Mouse (Mus musculus): ENCODE measurements around the gene Rec8. TPM values are rescaled to one million over a fixed set of nuclear protein-coding genes. Genes with fewer than 3 reads are reported as not detected.

The Rec8 gene
- polyA plus RNA-seq, 1 experiment from 2014 or later: 9.3 TPM

DNA sequence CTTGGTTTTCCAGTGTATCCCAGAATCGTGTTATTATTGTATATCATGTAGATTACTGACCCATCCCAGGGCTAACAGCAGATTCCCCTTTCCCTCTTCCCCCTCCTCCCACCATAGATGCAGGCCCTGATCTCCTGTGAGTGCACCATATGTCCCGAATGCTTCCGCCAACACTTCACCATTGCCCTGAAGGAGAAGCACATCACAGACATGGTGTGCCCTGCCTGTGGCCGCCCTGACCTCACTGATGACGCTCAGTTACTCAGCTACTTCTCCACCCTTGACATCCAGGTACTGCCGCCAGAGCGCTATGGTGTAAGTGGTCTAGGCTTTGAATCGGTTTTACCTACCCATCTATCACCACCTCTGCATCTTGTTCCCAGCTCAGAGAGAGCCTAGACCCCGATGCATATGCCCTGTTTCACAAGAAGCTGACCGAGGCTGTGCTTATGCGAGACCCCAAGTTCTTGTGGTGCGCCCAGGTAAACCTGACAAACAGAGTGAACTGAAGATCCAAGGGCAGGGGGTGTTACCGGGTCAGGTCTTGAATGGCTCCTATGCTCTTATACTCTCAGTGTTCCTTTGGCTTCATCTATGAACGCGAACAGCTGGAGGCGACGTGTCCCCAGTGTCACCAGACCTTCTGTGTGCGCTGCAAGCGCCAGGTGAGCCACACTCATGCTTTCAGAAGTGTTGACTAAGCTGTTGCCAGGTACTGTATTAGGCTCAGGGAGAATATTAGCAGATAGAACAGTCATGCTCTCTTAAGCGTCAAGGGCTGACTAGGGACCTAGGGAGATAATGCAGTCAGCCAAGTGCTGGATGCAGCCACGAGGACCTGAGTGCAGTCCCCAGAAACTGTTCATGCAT lies 19.1 kb upstream of the Rec8 start:
- 96% methylated on average over 21 of the region's 21 CpGs for WGBS
- no peaks in the 10 kb centered on the region for H3K9me3 ChIP-seq (replicated peaks)
- H3K36me3 ChIP-seq (ENCODE audit: poor library complexity, severe bottlenecking): peaks cover 93% of the 10 kb centered on the region
- no peaks in the 10 kb centered on the region for H3K27me3 ChIP-seq
- H3K27ac ChIP-seq: no peak overlapping the region
- H3K4me3 ChIP-seq: no peak overlapping the region
- no peak overlapping the region for H3K4me2 ChIP-seq
- H3K4me1 ChIP-seq: peaks cover under 1% of the 10 kb centered on the region; the same call in 1 of the 2 replicates
- no peak overlapping the region for H3K9ac ChIP-seq
- ATAC-seq: no peak

DNA sequence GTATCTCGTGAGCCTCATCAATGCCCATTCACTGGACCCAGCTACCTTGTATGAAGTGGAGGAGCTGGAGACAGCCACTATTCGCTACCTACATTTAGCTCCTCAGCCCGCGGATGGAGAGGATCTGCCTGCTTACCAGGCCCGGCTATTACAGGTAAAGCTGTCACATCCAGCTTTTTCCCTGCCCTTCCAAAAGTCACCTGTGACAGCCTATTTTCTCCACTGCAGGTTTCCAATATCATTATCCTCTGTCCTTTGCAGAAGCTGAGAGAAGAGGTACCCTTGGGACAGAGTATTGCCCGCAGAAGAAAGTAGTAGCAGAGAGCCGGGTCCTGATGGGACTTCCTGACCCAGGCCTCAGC lies 14.6 kb upstream of the Rec8 start, which contains the start of gene Irf9:
Gene Irf9, plus strand, starts transcription at position 301 of the 362 bp plus-strand sequence.
- Histone ChIP-seq H3K4me3 (peak within 1 kb of the TSS; percentile 27), H3K27me3 (no peaks in the 10 kb centered on the region), H3K27ac (0 out of 2 replicates have a peak within 1 kb of the TSS, but pooled peaks have one; percentile 14), H3K4me1 (no peaks in the 10 kb centered on the region; the same call in 1 of the 2 replicates), H3K9ac (peak within 1 kb of the TSS; percentile 43; the same call in 1 of the 2 replicates), H3K36me3 (ENCODE audit: poor library complexity, severe bottlenecking) (peaks cover 87% of the 10 kb centered on the region), H3K9me3 (replicated peaks) (no peaks in the 10 kb centered on the region), H3K4me2 (peak within 1 kb of the TSS; percentile 52)
- WGBS: 89% methylated on average over 7 of the region's 7 CpGs
- ATAC-seq: no peak

DNA sequence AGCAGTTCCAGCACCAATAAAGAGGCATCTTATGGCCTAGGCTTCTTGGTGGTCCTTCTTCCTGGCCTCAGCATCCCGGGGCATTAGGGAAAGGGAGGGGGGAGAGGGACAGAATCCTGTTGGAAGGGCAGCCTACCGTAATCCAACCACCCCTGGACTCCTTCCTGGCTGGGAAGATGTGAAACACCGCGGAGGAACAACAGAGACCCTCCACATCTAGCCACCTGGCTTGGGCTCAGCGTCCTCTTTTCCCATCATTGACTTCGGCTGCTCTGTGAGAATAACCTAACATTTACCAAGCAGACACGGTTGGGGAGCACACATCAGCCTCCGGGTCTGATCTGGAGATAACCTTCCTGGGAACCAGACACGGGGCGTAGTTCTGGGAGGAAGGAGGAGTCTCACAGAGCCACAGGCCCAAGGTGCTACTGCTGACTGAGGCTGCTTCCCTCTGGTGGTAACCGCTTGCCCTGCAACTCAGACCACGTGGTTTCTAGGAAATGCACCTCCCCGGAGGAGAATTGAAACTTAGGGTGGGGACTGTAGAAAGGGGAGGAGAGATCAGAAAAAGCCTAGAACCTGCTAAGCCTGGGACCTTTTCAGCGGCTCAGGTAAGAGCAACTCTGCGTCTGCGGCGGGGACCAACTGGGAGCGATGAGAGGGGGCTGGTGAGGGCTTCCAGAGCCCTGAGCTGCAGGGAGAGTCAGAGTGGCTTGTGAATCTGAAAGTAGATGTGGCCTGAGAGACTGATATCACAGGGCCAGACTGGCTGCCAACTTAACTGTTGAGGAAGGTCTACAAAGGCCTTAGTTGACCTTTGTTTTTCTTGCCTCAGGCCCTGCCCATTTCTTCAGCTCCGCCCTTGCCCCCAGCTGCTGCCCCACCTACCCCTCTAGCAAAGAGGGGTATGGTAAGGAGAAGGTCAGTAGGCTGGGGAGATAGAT lies 13.9 kb upstream of the Rec8 start:
- Histone ChIP-seq H3K36me3 (ENCODE audit: poor library complexity, severe bottlenecking) (peaks cover 87% of the 10 kb centered on the region), H3K27ac (0 out of 2 replicates have a peak overlapping the region, but pooled peaks have one; percentile 14), H3K9me3 (replicated peaks) (no peaks in the 10 kb centered on the region)

DNA sequence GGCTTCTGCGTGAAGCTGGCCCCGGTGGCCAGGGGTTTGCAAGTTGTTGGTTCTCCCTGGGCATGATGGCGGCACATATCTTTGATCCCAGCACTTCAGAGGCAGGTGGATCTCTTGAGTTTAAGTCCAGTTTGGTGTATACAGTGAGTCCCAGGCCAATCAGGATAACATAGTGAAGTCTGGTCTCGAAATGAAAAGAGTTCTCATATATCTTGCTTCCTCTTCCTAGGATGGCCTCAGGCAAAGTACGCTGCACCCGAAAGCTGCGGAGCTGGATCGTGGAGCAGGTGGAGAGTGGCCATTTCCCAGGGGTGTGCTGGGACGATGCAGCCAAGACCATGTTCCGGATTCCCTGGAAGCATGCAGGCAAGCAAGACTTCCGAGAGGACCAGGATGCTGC lies 13.0 kb upstream of the Rec8 start:
- ATAC-seq: no peak
- Histone ChIP-seq H3K27ac (no peak overlapping the region), H3K4me3 (no peak overlapping the region), H3K9me3 (replicated peaks) (no peaks in the 10 kb centered on the region), H3K9ac (no peak overlapping the region), H3K27me3 (no peaks in the 10 kb centered on the region), H3K36me3 (ENCODE audit: poor library complexity, severe bottlenecking) (peaks cover 87% of the 10 kb centered on the region), H3K4me2 (no peak overlapping the region), H3K4me1 (no peaks in the 10 kb centered on the region; the same call in 1 of the 2 replicates)
- 95% methylated on average over 11 of the region's 11 CpGs for WGBS

More for the DNA sequence above, 13.9 kb upstream of the Rec8 start:
- Histone ChIP-seq H3K9ac (peak overlapping the region; percentile 43; the same call in 1 of the 2 replicates), H3K4me1 (no peaks in the 10 kb centered on the region; the same call in 1 of the 2 replicates), H3K4me2 (peak overlapping the region; percentile 52), H3K27me3 (no peaks in the 10 kb centered on the region), H3K4me3 (peak overlapping the region; percentile 27)
- ATAC-seq: peak; percentile 91
- 19% methylated on average over 19 of the region's 19 CpGs for WGBS

DNA sequence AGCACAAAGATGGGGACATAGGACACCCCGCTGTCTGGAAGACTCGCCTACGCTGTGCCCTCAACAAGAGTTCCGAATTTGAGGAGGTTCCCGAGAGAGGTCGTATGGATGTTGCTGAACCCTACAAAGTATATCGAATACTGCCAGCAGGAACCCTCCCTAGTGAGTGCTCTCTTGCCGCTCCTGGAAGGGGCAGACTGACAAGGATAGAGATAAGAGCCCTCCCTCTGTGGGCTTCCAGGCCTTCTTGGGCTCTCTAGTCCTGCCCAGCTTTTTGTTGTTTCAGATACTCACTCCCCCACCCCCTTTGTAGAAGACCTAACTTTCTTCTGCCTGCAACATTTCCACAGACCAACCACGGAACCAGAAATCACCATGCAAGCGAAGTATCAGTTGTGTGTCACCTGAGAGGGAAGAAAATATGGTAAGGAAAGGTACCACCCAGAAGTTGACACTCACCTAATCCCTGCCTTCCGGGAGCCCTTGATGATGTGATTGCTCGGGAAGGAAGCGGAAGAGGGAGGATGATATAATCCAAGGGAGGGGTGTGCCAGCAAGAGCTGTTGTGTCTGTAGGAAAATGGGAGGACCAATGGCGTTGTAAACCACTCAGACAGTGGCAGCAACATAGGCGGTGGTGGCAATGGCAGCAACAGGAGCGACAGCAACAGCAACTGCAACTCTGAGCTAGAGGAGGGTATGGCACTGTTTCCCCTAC lies 11.9 kb upstream of the Rec8 start:
- no peak for ATAC-seq
- WGBS: 94% methylated on average over 16 of the region's 16 CpGs
- H3K27ac ChIP-seq: no peak overlapping the region
- no peaks in the 10 kb centered on the region; the same call in 1 of the 2 replicates for H3K4me1 ChIP-seq
- H3K36me3 ChIP-seq (ENCODE audit: poor library complexity, severe bottlenecking): peaks cover 79% of the 10 kb centered on the region
- H3K4me3 ChIP-seq: no peak overlapping the region
- no peaks in the 10 kb centered on the region for H3K27me3 ChIP-seq
- H3K4me2 ChIP-seq: no peak overlapping the region
- H3K9me3 ChIP-seq (replicated peaks): no peaks in the 10 kb centered on the region
- H3K9ac ChIP-seq: no peak overlapping the region

DNA sequence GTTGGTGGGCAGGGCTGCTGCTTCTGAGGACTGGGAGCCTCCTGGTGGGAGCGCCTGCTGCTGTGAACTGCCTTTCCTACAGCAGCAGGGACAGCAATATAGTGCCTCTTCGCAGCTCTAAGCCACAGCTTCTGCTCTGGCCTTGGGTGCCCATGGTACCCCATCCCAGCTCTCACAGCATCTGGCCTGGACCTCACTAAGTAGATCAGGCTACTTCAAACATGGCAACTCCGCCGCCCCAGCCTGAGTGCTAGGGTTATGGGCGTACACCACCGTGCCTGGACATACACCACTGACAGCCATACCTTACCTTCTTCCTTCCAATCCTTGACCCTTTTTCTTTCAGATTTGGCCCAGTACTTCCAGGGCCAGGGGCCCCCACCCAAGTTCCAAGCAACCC lies 9.5 kb upstream of the Rec8 start:
- Histone ChIP-seq H3K27ac (no peak overlapping the region), H3K4me2 (no peak overlapping the region), H3K9ac (no peak overlapping the region), H3K4me1 (no peaks in the 10 kb centered on the region; the same call in 1 of the 2 replicates), H3K36me3 (ENCODE audit: poor library complexity, severe bottlenecking) (peaks cover 54% of the 10 kb centered on the region), H3K4me3 (no peak overlapping the region), H3K27me3 (no peaks in the 10 kb centered on the region), H3K9me3 (replicated peaks) (no peaks in the 10 kb centered on the region)
- ATAC-seq: no peak
- 93% methylated on average over 6 of the region's 6 CpGs for WGBS

DNA sequence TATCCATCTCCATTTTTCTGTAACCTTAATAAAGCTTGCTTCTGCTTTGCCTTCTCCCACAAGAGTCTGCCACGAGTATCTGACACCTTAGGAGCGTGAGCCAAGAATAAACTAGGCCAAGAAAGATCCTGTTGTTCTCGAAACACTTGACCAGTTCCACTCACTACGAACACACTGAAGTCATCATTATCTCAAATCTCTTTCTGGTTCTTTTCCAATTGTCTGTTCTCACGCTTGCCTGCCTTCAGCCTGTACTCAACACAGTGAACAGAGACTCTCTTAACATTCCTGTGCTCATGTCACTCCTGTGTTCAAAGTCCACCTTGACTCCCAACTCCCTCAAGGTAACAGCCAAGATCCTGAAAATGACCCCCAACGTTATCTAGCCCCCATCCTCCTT lies 4.5 kb upstream of the Rec8 start:
- WGBS: 61% methylated on average over 6 of the region's 6 CpGs
- Histone ChIP-seq H3K27ac (no peak overlapping the region), H3K4me2 (no peak overlapping the region), H3K27me3 (no peaks in the 10 kb centered on the region), H3K9me3 (replicated peaks) (no peaks in the 10 kb centered on the region), H3K4me3 (no peak overlapping the region), H3K4me1 (no peaks in the 10 kb centered on the region), H3K36me3 (ENCODE audit: poor library complexity, severe bottlenecking) (peaks cover 17% of the 10 kb centered on the region), H3K9ac (no peak overlapping the region)
- ATAC-seq: no peak

DNA sequence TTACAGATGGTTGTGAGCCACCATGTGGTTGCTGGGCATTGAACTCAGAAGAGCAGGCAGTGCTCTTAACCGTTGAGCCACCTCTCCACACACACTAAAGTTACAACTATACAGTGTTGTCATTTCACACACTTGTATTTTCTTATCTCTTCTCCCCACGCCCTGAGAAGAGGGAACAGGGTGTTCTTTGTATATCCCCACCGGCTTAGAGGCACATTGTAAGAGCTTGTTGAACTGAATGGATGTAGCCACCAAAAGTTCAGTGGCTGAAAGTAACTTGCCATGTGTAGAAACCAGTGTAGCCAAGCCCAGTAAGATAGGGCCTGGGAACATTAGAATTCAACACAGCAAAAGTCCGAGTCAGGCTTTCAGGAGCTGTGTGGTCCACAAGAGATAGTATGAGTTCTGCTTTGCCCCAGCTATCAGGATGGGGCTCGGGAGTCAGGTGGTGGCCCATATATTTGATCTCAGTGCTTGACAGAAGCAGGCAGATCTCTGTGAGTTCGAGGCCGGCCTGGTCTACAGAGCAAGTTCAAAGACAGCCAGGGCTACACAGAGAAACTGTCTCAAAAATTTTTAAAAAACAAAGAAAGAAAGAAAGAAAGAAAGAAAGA lies 3.2 kb upstream of the Rec8 start:
- no peak overlapping the region for H3K4me3 ChIP-seq
- 83% methylated on average over 7 of the region's 7 CpGs for WGBS

DNA sequence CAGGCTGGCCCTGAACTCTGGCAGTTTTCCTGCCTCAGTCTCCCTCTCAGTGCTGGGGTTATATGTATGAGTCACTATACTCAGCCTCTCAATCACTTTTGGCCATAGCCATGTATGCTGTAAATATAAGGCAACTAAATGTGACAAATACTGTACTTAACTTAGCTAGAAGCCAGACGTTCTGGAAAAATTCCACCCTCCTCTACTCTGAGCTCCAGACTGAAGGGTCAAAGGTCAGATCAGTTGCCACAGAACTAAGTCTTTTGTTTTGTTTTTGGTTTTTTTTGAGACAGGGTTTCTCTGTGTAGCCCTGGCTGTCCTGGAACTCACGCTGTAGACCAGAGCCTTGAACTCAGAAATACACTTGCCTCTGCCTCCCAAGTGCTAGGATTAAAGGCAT lies 2.0 kb upstream of the Rec8 start:
- Histone ChIP-seq H3K4me2 (no peak overlapping the region), H3K9me3 (replicated peaks) (no peaks in the 10 kb centered on the region), H3K36me3 (ENCODE audit: poor library complexity, severe bottlenecking) (no peaks in the 10 kb centered on the region), H3K4me3 (no peak overlapping the region), H3K9ac (no peak overlapping the region), H3K27me3 (no peaks in the 10 kb centered on the region), H3K4me1 (0 out of 2 replicates have a peak, but pooled peaks cover 5% of the 10 kb centered on the region), H3K27ac (no peak overlapping the region)
- no peak for ATAC-seq
- 42% methylated on average over 2 of the region's 2 CpGs for WGBS

More for the DNA sequence above, 3.2 kb upstream of the Rec8 start:
- H3K4me2 ChIP-seq: no peak overlapping the region
- H3K9me3 ChIP-seq (replicated peaks): no peaks in the 10 kb centered on the region
- H3K36me3 ChIP-seq (ENCODE audit: poor library complexity, severe bottlenecking): peaks cover 4% of the 10 kb centered on the region
- H3K9ac ChIP-seq: no peak overlapping the region
- ATAC-seq: no peak
- no peaks in the 10 kb centered on the region for H3K27me3 ChIP-seq
- H3K4me1 ChIP-seq: 0 out of 2 replicates have a peak, but pooled peaks cover 5% of the 10 kb centered on the region
- H3K27ac ChIP-seq: no peak overlapping the region

DNA sequence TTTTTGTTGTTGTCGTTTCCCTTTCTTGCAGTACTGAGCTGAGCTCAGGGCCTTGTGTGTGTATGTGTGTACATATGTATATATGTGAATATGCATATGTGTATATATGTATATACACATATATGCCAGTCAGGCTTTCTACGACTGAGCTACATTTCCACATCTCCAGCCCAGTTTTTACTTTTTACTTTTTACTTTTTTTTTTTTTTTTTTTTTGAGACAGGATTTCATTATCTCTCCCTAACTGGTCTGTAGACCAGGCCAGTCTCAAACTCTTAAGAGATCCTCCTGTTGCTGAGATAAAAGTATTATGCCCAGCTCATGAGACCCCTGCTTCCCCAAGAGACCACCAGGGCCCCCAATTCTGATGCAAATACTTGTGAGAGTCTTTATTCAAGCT lies 993 bp upstream of the Rec8 start:
- Histone ChIP-seq H3K4me3 (no peak overlapping the region), H3K4me2 (no peak overlapping the region), H3K27me3 (no peaks in the 10 kb centered on the region), H3K9ac (no peak overlapping the region), H3K36me3 (ENCODE audit: poor library complexity, severe bottlenecking) (no peaks in the 10 kb centered on the region), H3K4me1 (0 out of 2 replicates have a peak, but pooled peaks cover 5% of the 10 kb centered on the region), H3K27ac (no peak overlapping the region), H3K9me3 (replicated peaks) (no peaks in the 10 kb centered on the region)
- no peak for ATAC-seq
- WGBS: 91% methylated on average over 2 of the region's 2 CpGs
